Mouse (Mus musculus) telencephalon, adult 2 months (tissue): Measurements from ENCODE around the gene Dscaml1.
A peak's percentile ranks its signal among the peaks of the same experiment; 100 is the strongest.

Experiments used
- DNase-seq: peaks from one replicate; pipeline ENCODE4 v3.0.0-alpha.2; 2011; ENCODE audit warnings: low read depth, low spot score

Gene Dscaml1

DNA sequence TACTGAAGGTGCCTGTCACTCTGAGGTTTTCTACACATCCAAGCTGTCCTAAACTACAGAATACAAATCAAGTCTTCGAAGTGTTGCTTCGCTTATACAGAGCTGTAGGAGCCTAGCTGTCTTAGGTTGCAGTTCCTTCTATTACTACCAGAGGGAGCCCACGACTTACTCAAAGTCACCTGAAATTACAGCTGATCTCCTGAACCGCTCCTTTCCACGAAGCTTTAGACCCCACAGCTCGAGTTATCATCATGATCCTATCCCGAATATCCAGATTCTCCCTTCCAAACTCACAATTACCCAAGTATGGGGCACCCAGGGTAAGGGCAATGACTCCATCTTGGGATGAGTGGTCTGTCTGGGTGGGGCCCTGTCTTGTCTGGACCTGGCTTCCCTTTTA lies 14.6 kb upstream of the Dscaml1 start:
- no peak for DNase-seq

DNA sequence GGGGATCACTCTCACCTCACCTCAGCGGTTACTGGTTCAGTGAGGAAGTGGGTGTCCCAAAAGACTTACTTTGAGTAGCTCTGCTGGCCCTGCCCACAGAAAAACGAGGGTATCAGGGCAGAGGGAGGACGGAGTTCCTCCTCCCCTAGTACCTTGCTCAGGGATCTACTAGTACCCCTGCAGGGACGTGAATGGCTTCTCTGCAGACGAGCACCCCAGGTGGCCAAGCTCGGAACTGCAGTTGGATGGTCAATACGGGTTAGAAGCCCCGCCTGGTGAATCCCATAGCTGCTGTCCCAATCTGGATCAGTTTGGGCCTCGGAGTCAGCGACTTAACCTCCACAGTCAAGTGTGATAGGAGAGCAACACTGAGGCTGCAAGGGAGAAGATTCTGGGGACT lies 14.1 kb upstream of the Dscaml1 start:
- DNase-seq, result no peak

DNA sequence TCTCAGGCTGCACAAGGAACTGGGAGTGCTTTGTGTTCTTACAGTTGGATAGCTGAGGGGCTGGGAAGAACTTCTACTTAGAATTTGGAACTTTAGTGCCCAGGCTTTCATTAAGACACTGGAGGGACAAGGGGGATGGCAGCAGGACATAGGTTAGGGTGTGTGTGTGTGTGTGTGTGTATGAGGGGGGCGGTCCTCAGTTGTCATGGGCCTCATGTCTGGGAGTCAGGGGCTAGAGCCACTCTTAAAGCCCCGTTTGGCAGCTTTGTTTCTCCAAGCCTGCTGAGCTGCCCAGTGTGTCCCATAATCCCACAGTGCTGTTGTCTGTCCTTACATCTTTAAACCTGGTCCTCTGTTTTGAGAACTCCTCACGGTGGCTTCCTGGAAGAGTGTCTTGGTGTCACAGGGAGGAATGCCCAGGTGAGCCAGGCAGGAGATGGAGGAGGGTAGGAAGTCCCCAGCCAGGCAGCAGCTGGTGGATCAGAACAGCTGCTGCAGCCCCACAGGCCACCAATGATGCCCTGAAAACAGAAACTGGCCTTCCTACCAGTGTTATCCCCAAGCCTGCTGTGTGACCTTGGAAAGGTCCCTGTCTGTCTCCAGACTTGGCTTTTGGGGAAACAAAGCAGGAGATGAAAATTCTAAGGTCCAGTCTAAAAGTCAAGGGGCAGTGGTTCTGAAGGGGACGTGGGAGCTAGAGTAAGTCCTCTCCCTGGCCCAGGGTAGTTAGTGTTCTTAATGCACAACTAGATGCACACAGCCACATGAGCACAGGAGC lies 13.5 kb upstream of the Dscaml1 start:
- DNase-seq, result no peak

DNA sequence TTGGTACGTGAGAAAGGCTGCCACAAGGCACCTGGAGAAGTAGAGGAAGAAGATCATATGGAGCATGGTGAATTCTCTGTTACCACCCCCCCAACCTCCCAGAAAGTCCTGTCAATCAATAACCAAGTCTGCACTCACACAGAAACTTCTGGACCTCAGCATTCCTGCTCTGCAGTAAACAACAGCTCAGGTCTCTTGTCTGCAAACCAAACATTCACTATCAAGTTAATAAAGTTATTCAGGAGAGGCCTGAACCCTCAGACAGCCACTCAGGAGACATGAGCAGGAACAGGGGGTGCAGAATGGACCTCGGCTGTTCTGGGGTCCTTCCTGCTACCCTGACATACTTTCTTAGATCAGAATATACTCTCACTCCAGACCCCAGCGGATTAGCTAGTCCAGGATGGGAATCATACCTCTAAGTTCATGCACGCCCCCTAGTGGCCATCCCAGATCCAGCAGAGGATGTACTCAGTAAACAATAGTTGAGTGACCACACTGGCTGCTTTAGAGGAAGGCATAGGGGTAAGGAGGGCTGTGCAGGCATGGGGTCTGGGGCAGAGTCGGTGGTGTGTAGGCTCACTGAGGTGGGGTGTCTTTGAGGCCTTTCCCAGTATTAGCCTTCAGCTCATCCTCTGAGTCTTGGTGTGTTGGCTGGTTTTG lies 12.8 kb upstream of the Dscaml1 start:
- no peak for DNase-seq

GRCm38 (mm10) chr9:45415912-45416311 lies 10.5 kb upstream of the Dscaml1 start:
- no peak for DNase-seq

- no peak for DNase-seq
These were observed 9.2 kb upstream of the Dscaml1 start for GRCm38 (mm10) chr9:45417245-45417644.

DNA sequence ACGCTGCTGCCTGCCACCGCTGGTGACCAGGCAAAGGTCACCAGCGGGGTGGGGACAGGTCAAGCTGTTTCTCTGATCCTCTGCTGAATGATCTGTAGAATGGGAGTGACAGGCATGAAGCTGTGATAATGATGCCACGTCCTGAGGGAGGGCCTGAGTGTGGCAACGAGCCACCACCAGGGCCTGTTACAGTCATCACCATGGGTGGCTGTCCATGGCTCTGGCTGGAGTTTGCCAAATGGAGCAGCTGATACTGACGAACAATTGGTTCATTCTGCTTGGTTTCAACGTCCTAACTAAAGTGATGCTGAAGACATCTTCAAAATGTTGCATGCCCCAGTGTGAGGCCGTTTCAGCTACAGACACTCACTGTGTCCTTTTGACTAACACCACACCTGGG lies 8.2 kb upstream of the Dscaml1 start:
- no peak for DNase-seq

DNA sequence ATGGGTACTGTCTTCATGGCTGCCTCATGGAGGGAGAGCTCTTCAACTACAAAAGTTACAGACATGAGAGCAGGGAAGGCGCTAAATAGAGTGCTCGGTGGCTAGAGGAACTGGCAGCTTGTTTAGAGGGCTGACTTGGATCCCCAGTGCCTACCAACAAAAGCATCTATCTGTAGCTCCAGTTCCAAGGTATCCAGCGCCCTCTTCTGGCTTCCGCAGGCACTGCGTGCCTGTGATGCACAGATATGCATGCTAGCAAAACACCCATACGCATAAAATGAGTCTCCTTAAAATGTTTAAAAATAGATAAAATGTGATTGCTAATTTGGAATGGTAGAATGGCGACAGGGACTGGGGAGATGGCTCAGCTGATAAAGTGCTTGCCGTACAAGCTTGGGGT lies 5.2 kb upstream of the Dscaml1 start:
- DNase-seq, result no peak

DNA sequence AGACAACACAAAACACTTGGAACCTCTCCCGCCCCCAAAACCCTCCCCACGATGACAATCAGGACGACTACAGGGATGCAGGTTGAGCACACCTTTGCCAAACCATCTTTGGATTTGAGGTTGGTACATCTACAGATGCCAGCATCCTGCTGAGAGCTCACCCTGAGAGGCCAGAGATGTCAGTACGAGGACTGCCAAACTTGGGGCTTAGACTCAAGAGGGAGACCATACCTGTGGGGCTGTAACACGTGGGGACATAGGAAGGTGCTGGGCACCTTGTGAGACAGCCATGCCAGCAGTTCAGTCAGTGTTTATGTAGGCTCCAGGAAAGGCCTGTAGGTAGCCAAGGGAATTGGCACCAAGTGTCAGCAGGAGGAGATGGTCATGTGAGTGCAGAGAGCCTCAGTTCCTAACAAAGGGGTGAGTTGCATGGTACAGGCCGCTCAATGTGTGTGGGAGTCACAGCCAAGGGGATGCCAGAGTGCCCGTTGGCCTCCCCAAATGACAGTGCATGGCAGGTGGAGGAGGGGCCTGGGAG lies 3.6 kb upstream of the Dscaml1 start:
- no peak for DNase-seq

DNA sequence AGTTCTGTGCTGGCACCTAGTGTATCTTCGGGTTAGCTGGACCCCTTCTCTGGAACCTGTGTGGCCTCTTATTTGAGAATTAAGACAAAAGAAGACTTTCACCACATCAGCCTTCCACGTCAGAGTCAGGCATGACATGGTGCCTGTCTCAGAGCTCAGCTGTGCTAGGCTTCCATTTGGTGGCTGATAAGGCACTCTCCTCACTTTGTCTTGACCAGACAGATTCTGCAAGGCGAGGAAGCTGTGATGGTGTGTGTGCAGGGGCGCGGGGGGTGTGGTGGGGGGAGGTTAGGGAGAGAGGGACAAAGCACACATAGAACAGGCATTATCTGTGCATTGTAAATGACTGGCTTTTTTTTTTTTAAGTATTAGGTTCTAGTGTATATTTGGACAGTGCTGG lies 3.0 kb downstream of the Dscaml1 start:
- no peak for DNase-seq

DNA sequence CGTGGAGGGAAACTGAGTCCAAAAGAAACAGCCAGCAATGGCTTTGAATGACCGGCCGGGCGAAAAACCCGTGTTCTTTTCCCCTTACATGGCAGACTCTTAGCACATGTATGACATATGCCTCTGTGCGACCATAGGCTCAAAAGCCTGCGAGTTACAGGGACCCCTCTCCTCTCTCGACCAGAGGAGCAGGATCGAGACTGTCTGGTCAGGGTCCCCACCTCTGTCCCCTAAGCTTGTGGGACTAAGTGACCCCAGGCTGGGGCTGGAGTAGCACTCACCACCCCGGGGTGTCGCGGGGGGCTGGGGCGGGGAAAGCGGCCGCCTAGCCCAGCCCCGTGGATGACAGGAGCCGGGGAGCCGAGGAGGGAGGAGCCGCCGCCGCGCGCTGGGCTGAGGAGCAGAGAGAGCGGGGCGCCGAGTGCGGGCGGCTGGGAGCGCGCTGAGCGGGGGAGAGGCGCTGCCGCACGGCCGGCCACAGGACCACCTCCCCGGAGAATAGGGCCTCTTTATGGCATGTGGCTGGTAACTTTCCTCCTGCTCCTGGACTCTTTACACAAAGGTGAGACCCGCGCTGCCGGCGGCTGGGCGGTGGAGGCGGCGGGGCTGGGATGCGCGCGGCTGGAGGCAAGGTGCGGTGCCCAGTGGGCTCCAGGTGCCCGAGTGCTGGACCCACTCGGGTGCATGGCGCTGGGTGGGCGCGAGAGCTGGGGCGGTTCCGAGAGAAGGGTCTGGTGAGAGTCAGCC lies 3.7 kb downstream of the Dscaml1 start:
- no peak for DNase-seq

- DNase-seq, result no peak
These were observed 4.2 kb downstream of the Dscaml1 start for GRCm38 (mm10) chr9:45430698-45430959.

GRCm38 (mm10) chr9:45431150-45431549 lies 4.7 kb downstream of the Dscaml1 start:
- DNase-seq, result no peak

GRCm38 (mm10) chr9:45432639-45433038 lies 6.2 kb downstream of the Dscaml1 start:
- DNase-seq, result peak; percentile 76

DNA sequence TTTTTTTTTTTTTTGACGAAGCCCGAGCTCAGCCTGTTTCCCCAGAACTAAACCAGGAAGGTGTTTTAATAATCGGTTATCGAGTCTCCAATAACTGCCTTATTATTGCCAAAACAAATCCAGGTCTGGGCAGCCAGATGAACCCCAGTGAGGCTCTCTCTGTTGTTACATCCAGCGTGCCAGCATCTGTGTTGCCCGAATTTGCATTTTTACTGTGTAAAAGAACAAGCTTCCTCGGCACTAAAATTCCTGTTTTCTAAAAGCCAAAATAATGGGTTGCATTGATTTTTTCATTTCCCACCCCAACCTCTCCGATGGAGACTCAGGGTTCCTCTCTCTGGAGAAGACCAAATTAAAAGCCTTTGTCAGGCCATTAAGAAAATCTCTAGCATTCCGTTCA lies 6.7 kb downstream of the Dscaml1 start:
- DNase-seq, result no peak

DNA sequence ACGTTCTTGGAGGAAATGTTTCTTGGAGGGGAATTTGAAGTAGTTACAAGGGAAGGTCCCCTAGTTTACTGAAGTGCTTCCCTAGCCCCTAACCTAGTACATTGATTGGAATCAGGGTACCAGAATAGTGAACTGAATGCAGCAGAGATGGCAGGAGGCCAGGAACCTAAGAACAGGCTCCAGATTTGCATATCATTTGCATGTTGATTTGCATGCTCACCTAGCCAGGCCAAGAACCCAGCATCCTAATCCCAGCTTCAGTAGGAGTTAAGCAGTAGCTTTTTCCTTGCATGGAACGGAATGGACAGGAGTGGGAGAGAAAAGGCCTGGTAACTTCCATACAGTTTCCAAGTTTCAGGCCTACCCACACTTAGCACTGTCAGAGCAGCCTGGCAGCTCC lies 7.7 kb downstream of the Dscaml1 start:
- DNase-seq, result no peak

- no peak for DNase-seq
These were observed 12.6 kb downstream of the Dscaml1 start for GRCm38 (mm10) chr9:45439025-45439424.

DNA sequence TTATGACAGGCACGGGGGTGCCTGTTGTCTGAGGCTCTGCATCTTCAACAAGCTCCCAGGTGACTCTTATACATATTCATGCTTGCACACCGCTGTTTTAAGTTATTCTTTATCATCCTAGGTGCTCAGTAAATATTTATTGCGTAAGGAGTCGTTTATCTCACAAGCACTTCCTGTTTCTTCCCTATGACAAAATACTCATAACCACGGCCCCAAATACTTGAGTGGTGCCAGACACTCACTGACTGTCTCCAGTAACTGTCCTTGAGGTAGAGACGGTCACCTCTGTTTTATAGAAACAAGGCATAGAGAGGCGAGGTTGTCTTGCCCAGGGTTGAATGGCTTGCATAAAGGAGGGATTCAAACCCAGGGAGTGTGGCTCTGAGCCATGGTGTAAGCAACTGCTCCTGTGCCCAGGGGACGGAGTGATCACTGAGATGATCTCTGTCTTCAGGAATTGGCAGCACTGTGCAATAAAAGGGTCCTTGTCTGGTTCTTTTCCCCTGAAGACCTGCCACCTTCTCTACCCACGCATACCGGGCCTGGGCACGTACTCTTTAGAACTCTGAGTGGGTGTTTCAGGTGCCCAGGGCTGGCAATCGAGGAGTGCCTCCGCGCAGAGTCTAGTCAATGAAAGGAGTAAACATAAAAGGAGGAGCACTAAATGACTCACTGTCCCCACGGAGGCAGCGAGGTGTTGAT lies 13.8 kb downstream of the Dscaml1 start:
- DNase-seq, result no peak

DNA sequence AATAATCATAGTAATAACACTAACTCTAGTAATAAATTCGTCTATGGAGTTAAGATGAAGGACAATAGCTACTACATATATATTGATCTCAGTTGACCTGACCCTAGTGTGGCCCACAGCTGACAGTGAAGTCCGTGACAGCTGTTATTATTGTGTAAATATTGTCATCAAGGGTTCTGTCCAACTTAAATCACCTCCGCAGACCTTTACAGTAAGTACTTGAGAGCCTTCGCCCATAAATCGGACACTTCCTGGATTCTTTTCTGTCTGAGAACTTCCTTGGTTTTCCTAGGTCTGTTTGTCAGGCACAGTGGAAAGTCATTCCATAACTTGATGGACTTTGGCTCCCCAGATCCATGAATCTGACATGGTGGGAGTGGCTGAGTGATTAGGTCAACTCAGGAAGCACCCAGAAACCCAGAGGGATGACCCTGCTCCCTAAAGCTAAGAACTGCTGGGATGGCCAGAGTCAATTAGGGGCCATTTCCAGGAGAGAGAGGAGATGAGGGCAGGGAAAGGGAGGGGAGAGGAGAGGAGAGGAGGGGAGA lies 17.9 kb downstream of the Dscaml1 start:
- no peak for DNase-seq

GRCm38 (mm10) chr9:45449658-45450057 lies 23.2 kb downstream of the Dscaml1 start:
- DNase-seq, result no peak

- DNase-seq, result no peak
These were observed 24.9 kb downstream of the Dscaml1 start for GRCm38 (mm10) chr9:45451346-45451745.

GRCm38 (mm10) chr9:45454032-45454431 lies 27.6 kb downstream of the Dscaml1 start:
- no peak for DNase-seq
